Mouse (Mus musculus): ENCODE results near the gene Ryk.

The Ryk gene

GRCm38 (mm10) chr9:102955866-102956265 is 121.1 kb downstream of the Ryk start:
- DNase-seq = no peak
